In genomic region chr10:19373797-19374196, GRCm38 (mm10) we compare ENCODE assay signal across 13 mouse cellular contexts. TPM values are rescaled to one million over a fixed set of nuclear protein-coding genes. Genes with fewer than 3 reads are reported as not detected.
DNase-seq lines count a peak whose midpoint lies in the region; ATAC-seq and TF ChIP-seq lines count a peak whose summit lies in the region.
"Had no signal": no experiment of that assay in that cellular context is flagged by ENCODE, and none has a peak within 500 bp of the region (broad histone marks: within the 10 kb centered on the region; RNA-seq: fewer than 3 reads in every experiment).

No protein-coding gene starts in this region.

- H3K27ac ChIP-seq in neural tube, embryonic 13.5 days (replicated peaks), result no peak overlapping the region
- H3K27ac ChIP-seq in hindbrain, postnatal 0 days, result no peak overlapping the region
- no peak overlapping the region for H3K27ac ChIP-seq in gastrocnemius, adult 2 months

- H3K36me3 ChIP-seq in neural tube, embryonic 13.5 days, result no peaks in the 10 kb centered on the region
- no peaks in the 10 kb centered on the region for H3K36me3 ChIP-seq in hindbrain, postnatal 0 days (ENCODE audit: insufficient read depth, low read length)

- no peak for TF ChIP-seq CTCF in hindbrain, postnatal 0 days (IDR thresholded peaks at IDR 0.05; ENCODE audit: low read depth)
- no peak for TF ChIP-seq CTCF in gastrocnemius, adult 2 months (IDR thresholded peaks at IDR 0.05)

- peaks cover 14% of the 10 kb centered on the region for H3K4me1 ChIP-seq in neural tube, embryonic 13.5 days (replicated peaks)
- no peaks in the 10 kb centered on the region for H3K4me1 ChIP-seq in hindbrain, postnatal 0 days (ENCODE audit: insufficient read depth, low read length)

- 35% methylated on average over 7 of the region's 7 CpGs for WGBS in neural tube, embryonic 13.5 days
- WGBS in hindbrain, postnatal 0 days, result 26% methylated on average over 7 of the region's 7 CpGs

- peaks cover 4% of the 10 kb centered on the region; the same call in 1 of the 2 replicates for H3K9me3 ChIP-seq in neural tube, embryonic 13.5 days
- peaks cover 2% of the 10 kb centered on the region; the same call in 1 of the 2 replicates for H3K9me3 ChIP-seq in hindbrain, postnatal 0 days (ENCODE audit: low read length)

- no peak overlapping the region for H3K4me3 ChIP-seq in neural tube, embryonic 13.5 days
- no peak overlapping the region for H3K4me3 ChIP-seq in hindbrain, postnatal 0 days (ENCODE audit: low read length)
- no peak overlapping the region for H3K4me3 ChIP-seq in gastrocnemius, adult 2 months
- H3K4me3 ChIP-seq: erythroblast, embryonic 14.5 days had no signal

- no peak for DNase-seq in neural tube, embryonic 10.5 days (ENCODE audit: extremely low spot score, low spot score)
- peak; percentile 89 for DNase-seq in cerebellum, postnatal 36 days
- DNase-seq in hindbrain, postnatal 0 days (ENCODE audit: low spot score), result peak; percentile 85
- peak; percentile 41 to 59 for DNase-seq in thymus, postnatal 36 days
- DNase-seq in testis, postnatal 10 days (ENCODE audit: low spot score), result no peak
- DNase-seq in lung, postnatal 14 days, result no peak
- no peak for DNase-seq in gastrocnemius, adult 2 months
- DNase-seq: kidney, postnatal 36 days; lung, embryonic 14.5 days had no signal

- H3K4me2 ChIP-seq in neural tube, embryonic 13.5 days, result no peak overlapping the region
- no peak overlapping the region for H3K4me2 ChIP-seq in hindbrain, postnatal 0 days (ENCODE audit: low read depth, low read length)
- H3K4me2 ChIP-seq: lung, embryonic 14.5 days had no signal

- H3K9ac ChIP-seq in neural tube, embryonic 13.5 days, result no peak overlapping the region
- no peak overlapping the region for H3K9ac ChIP-seq in hindbrain, postnatal 0 days (replicated peaks; ENCODE audit: low read length)
- H3K9ac ChIP-seq: lung, embryonic 14.5 days had no signal

- peak; percentile 74 for ATAC-seq in neural tube, embryonic 13.5 days (ENCODE audit: low read depth)
- ATAC-seq in hindbrain, postnatal 0 days, result peak; percentile 88

- intact Hi-C loops in gastrocnemius, adult 2 months (cut with DNase I), result no loop called here

- H3K27me3 ChIP-seq in neural tube, embryonic 13.5 days, result peaks cover 79% of the 10 kb centered on the region
- H3K27me3 ChIP-seq in hindbrain, postnatal 0 days (ENCODE audit: insufficient read depth, low read length), result no peaks in the 10 kb centered on the region

RNA-seq across cellular contexts. Expression of gene Olig3, which starts 17.5 kb away (rescaled TPM):
- 21.5 and 26.3 TPM in 2 replicates for polyA plus RNA-seq in neural tube, embryonic 13.5 days (2015; fragmentation: Nextera tagmentation; extraction: Ambion mirVana)
- total RNA-seq in hindbrain, postnatal 0 days (2014; rRNA removed), result 1.3 TPM in 1 of 2 replicates, not detected in the other
- polyA plus RNA-seq in hindbrain, postnatal 0 days (2015; fragmentation: Nextera tagmentation; extraction: Ambion mirVana), result 1.8 and 1.9 TPM in 2 replicates
- total RNA-seq in gastrocnemius, adult 2 months (2021), result not detected
- total RNA-seq: granulocyte monocyte progenitor cell, adult 5-6 weeks had no signal
- polyA plus RNA-seq: erythroblast, embryonic 14.5 days; limb, embryonic 11.5 days; lung, embryonic 14.5 days had no signal

Comparison
In these comparisons a context has a peak if more than half of its experiments do, and no peak if none do; other contexts are left out.
1. DNase-seq: peak in cerebellum, postnatal 36 days (2 of 2), hindbrain, postnatal 0 days (single experiment) and thymus, postnatal 36 days (2 of 2); none in neural tube, embryonic 10.5 days (single experiment), testis, postnatal 10 days (single experiment), lung, postnatal 14 days (single experiment) and gastrocnemius, adult 2 months (single experiment).